Mouse (Mus musculus) left cerebral cortex, postnatal 4 days (tissue): ENCODE measurements around the gene Pakap. TPM values are rescaled to one million over a fixed set of nuclear protein-coding genes. Genes with fewer than 3 reads are reported as not detected.

Experiments
- DNase-seq: peaks from one replicate; pipeline ENCODE4 v3.0.0-alpha.2; 2022
- intact Hi-C: fragments of 180-260 bp; cut with DNase I; formaldehyde crosslinking; loops from one replicate; pipeline ENCODE4 v1.15.1; 2025
- total RNA-seq, 2 experiments: library from RNA; stranded (reverse); gene quantifications; 2 replicates each; pipeline ENCODE4 v1.2.3; 2021

Gene Pakap
- 10 to 100 TPM; 12.2 to 15.4 TPM for total RNA-seq

DNA sequence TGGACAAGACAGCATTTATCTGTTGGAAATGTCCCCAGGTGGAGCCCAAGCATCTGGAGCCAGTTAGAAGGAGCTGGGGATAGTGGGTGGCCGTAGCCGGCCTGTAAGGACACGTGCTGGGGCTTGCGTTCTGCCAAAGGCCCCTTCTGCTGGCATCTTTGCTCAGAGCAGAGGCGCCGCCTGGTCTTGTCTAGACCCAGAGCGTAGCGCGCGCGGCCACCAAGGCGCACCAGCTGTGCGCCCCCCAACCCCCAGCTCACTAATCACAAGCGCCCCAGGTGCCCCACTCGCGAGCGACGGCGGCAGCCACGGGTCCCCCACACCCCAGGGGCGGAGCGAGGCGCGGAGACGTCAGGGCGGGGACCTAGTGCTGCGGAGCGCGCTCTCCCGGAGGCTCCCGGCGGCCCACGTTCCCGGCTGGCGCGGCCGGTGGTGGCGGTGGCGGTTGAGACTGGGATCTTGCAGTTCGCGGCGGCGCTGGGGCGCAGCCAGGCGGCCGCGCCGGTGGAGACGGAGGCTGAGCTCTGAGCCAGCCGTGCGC lies at the start of gene Pakap:
TSS of gene Pakap (plus strand) at position 514 of the 541 bp plus-strand sequence.
- intact Hi-C loops, result no loop called here
- DNase-seq, result peak; percentile 64

DNA sequence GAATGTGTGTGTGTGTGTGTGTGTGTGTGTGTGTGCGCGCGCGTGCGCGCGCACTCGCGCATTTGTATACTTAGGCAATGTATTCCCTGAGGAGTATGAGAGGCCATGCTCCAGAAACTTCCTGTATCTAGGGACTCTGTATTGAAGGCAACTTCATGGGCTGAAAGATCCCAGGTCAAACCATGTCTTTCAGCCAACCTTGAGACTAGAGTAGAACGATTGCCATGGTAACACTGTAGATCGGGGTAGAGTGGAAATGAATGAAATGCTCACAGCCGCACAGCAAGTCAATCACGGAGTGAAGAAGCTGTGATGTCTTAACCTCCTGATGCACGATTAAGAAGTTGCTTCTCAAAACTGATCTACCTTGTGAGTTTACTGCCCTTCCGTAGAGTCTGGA lies 44.5 kb upstream of the Pakap start:
- intact Hi-C loops, result no loop called here
- no peak for DNase-seq

DNA sequence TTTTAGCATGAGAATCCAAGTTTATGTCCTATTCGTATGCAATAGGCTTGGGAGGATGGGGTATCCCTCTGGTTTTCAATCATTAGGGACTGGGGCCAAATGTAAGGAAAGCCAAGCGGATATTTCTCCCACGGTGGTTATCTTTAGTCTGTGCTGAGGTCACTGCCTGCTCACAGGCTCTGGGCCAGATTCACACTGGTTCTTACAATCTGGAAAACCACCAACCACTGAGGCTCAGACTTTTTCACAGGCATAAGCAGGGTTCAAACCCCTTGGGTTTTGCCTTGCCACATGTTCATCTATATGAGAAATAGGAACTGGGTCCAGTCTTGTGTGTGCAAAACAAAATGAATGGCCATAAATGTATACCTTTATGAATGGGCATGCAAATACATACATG lies 43.5 kb upstream of the Pakap start:
- peak; percentile 10 for DNase-seq
- intact Hi-C loops, result no loop called here

DNA sequence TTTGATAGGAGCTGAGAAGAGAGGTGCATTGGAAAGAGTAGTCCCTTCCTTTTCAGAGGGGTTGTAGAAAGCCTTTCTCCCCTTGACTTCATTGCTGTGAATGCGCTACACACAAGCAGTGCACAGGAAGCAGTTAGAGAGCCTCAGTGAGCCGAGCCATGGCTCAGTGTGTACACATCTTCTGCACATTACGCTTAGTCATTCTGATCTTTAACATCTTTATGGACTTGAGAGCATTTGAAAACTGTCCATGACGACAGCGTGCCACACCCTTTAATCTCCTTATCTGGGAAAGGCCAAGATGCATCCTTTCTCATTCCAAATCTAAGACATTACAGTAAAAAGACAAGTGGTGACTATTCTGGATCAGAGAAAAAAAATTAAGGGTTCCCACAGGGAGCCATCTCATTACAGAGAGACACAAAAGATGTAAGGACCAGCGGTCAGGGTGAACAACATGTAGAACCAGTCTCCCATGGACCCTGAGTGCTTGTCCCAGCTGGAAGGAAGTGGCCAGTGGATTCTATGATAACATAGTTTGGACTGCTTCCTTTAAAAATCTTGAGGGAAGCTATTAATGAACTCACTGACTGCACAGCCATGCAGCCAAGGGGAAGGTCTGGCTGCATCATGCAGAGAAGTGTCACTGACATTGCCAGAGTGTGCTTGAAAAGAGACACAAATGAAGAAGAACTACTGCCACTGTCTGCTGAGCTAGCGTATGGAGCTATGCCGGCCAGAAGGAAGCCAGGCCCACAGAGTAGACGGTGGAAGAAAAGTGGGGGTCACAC lies 42.6 kb upstream of the Pakap start:
- intact Hi-C loops, result no loop called here

DNA sequence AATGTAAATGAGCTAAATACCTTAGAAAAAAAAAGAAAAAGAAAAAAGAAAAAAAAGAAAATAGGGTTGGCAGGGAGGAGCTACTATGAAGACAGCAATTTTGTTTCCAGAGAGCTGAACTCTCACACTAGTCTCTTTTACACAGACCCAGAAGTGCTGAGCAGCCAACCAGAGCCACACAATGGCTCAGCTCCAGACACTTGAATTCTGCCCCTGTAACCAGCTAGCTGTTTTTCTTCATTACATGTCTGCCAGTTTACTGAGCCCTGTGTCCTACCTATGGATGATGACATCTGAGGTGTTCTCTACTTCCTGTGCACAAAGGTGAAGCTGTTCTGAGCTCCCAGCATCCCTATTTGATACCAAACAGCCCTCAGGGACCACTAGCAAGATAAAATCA lies 39.7 kb upstream of the Pakap start:
- intact Hi-C loops, result no loop called here
- DNase-seq, result no peak

More for the DNA sequence above, 42.6 kb upstream of the Pakap start:
- DNase-seq, result no peak

DNA sequence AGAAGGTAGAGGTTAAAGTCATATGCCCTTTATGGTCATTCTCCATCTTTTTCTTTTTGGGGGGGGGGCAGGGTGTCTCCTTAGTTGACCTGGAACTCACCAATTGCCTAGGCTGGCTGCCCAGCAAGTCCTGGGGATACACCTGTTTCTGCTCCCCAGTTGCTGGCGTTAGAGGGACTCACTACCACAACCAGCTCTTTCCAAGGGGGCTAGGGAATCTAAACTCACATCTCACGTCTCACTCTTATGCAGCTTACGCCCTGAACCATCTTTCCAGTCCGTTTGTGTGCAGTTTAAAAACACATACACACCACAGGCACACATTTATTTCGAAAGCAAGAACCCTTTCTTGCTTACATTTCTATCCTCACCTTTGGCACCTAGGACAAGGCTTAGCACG lies 34.3 kb upstream of the Pakap start:
- intact Hi-C loops, result no loop called here
- DNase-seq, result no peak

DNA sequence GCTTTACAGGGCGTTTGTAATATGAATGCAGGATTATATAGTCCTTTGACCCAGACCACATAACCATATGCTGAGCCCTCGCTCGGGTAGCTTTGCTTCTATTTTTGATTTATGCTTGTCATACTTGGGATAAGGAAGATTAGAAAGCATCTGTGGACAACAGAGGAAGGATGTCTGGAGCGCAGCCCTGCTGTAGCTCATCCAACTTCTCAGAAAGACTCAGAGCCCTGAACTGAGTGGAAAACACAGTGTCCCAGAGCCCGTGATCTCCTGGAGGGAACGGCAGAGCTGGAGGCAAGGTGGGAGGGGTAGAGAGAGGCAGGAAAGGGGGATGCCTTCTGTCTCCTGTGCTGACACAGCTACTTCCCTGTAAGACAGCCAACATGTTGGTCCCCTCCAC lies 33.7 kb upstream of the Pakap start:
- DNase-seq, result no peak
- intact Hi-C loops, result no loop called here

DNA sequence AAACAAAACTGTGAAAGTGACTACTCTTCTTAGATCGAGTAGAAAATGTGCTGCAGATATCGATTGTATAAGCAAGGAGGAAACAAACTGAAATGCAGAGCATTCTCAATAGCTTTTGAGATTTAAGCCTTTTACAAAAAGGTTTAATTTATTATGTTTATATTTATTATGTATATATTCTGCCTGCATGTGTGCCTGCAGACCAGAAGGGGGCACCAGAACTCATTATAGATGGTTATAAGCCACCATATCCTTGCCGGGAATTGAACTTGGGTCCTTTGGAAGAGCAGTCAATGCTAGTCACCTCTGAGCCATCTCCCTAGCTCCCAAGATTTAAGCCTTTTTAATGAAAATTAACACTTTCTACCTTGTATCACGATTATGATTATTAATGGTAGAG lies 32.9 kb upstream of the Pakap start:
- no peak for DNase-seq
- intact Hi-C loops, result no loop called here

DNA sequence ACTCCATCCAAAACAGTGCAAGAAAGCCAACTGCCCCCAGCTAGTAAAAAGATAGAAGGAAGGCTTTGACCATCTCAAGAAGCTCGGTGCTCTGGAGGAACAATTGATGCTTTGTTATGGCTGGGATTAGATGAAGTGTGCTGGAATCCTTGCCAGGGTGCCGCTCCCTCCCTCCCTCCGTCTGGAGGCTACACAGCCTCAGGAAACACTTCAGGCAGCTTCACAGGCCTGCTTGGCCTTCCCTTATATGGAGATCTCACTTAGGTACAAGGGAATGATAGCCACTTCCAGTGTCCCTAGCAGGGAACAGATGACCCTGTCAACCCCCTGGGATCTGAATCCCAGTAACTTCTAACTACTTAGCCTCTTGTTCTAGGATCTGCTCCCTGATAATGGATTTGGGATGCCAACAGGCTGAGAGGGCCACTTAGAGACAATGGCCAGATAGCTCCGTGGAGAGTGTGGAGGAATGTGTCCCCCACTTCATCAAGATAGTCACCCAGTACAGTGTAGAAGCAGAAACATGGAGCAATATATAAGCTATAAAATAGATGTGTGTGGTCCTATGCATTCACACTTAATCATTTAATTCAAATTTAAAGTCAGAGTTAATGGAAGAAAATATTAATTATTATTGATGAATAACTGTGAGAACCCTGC lies 29.8 kb upstream of the Pakap start:
- DNase-seq, result no peak

DNA sequence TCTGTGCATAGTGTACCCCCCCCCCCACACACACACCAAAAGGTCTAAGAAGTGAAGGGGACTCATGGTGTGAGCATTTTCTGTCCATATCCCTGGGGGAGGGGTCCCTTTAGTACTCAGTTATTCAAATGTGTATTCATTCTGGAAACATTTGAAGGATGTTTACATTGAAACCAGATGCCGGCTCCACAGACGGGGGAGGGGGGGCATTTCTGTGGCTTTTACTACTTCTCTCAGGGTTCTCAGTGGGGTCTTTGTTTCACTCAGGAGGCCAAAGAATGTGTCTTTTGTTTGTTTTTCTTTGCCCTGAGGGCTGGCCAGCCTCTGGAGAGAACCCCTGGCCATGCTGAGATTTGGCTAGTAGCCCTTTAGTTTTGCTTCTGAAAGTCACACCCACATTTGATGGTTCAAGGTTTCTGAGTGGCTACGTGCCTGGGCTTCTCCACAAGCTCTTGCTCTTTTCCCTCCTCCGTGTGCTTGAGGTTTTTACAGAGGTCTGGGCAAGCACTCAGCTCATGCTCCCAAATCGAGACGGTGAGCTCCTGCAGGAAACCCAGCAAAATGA lies 24.2 kb upstream of the Pakap start:
- DNase-seq, result peak; percentile 17
- intact Hi-C loops, result no loop called here

More for the DNA sequence above, 29.8 kb upstream of the Pakap start:
- intact Hi-C loops, result no loop called here

DNA sequence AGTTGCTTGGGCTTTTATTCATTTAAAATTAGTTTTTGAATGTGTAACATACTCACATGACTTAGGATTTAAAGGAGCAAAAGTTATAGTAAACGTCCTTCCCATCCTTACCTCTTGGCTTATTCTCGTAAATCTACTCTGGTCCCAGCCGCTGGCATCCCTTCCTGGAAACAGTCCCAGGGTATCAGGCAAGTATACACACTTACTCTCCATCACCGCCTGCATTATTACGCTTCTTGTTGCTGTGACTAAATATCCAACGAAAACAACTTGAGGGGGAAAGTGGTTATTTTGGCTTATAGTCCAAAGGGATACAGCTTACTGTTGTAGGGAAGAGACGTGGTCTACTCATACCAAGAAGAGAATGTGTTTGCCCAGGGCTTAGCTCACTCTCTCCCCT lies 20.2 kb upstream of the Pakap start:
- intact Hi-C loops, result no loop called here
- DNase-seq, result no peak

DNA sequence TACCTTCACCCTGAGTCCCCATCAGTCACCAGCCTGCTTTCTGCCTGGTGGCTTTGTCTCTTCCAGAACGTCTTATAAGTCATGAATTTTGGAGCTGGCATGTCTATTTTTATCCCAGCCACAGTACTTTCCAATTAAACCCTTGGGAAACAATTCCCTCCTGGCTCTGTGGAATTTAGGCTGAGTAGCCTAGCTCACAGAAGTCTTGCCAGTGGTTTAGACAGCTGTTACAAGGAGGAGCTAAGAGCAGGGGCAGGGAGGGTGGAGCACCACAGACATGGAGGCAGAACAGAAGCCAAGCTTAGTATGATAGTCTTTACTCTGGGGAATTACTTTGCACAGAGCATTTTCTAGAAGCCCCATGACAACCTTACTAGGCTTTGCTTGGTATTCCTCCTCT lies 17.8 kb upstream of the Pakap start:
- intact Hi-C loops, result no loop called here
- no peak for DNase-seq

DNA sequence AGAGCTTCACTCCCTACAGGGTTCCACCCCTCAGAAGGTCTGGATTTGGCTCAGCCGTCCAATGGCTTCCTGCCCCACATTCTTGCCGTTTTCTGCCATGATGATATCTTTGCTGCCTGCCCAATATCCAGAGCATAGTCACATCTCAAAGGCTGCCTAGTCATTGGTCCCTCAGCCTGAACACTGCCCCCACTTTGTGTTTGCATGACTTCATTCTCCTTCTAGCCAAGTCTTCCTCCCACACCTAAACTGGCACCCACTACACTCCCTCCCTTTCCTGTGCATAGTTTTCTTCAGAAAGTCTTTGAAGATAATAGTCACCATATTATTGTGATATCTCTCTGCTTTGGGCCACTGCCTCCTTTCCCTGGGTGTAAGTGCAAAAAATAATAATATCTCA lies 10.9 kb upstream of the Pakap start:
- DNase-seq, result no peak
- intact Hi-C loops, result no loop called here

DNA sequence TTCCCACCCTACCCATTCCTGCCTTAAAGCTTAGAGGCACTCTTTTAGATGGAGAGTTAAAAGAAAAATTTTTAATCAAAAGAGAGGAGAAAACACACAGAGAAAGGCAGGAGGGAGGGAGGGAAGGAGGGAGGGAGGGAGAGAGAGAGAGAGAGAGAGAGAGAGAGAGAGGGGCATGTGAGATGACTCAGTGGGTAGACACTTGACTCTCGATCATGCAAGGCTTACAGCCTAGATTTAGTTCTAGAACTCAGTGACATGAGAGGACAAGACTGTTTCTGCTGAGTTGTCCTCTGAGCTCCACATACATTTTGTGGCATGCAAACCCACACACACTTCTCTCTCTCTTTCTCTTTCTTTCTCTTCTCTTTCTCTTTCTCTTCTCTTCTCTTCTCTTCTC lies 8.5 kb upstream of the Pakap start:
- intact Hi-C loops, result no loop called here
- no peak for DNase-seq

DNA sequence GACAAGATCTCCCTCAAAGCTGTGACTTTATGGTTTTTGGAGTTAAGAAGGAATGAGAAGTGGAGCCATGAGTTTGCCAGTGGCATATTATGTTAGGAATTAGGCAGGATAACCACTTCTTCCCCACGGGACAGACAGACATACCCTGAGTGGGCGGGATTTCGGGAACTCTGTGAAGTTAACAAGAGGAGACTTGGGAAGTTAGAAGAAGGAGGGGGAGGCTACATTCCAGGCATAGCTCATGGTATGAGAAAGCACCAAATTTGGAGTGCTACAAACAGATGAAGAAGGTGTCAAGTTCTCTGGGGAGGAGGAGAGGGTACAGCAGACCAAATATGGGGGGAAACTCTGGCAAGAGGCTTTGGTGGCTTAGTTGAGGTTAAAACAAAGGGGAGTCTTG lies 8.0 kb upstream of the Pakap start:
- intact Hi-C loops, result no loop called here

DNA sequence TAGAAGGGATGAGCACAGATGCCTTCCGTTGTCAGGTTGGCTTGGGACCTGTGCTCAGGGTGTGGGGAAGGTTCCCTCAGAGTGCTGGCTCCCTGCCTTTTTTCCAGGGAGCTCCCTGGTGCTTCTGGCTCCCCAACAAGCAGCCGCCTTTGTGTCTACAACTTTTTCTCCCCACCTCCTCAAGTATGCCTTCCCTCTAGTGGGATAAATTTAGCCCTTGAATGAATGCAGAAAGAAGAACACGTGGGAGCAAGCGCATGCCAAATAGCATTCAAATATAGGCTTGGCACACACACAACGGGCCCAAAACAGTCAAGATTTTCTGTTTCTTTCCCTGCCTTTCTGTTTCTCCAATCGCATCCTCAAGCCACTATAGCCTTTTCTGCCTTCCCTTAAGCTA lies 6.9 kb upstream of the Pakap start:
- no peak for DNase-seq
- intact Hi-C loops, result no loop called here

More for the DNA sequence above, 8.0 kb upstream of the Pakap start:
- DNase-seq, result no peak

DNA sequence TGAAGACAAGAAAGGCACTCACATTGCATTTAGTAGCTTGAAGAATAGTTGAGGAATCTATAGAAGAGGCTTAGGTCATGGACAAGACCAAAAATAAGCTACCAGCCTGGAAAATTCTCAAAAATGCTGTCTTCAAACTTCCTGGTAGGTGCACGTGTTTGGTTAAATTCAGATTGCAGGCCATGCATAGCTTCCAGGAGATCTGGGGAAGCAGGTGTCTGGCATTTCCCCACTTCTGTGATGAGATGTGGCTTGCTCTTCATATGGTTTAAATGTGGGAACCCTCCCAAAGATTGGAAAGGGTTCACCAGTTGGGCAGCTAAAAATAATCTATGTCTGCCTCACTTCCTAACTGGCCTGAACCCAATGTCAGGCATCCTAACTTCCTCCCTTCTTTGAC lies 2.7 kb upstream of the Pakap start:
- intact Hi-C loops, result no loop called here
- DNase-seq, result no peak

DNA sequence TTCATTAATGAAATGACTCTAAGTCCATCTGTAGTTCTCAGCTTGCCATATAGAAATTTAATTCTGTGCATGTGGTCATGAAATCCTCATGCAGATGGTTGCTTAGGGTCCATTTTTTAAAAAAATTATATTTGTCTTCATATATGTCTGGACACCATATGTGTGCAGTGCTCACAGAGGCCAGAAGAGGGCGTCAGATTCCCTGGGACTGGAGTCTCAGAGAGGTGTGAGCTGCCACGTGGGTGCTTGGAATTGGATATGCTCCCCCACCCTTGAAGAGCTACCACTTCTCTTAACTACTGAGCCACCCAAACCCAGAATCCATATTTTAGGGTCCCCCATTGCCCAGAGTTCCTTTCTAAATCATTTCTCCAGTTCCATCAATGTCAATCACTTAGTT lies 2.2 kb upstream of the Pakap start:
- intact Hi-C loops, result no loop called here
- no peak for DNase-seq

DNA sequence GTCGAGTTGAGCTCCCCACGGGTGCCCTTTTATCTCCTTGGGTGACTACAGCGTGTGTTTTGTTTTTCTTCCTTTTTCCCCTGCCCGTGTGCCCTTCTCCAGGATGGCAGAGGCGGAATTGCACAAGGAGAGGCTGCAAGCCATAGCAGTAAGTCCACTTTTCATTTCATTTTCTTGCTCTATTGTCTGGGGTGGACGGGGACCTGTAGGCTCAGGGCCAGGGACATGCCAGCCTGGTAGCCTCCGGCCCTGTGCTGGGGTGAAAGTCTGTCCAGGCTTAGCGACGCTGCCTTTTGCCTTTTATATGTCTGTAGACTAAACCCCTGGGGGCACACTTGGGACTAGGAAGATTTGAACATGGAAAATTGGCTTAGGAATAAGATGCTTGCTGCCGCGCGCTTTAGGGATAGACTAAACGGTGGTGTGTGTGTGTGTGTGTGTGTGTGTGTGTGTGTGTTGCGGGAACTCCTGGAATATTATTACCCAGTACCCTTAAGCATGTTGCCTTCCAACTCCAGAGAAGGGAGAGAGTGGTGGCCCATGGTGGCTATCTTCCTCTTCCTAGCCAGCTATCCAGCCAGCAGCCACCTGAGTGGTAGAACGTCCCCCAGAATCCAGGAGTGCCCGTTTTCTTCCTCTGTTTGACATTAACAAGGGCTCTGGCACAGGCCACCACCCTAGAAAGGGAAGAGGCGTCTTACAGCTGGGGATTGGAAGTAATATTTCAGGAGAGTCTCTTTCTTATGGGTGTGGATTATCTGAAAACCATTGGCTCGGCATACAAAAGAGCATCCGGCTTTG lies 489 bp downstream of the Pakap start:
- intact Hi-C loops, result no loop called here
- no peak for DNase-seq

DNA sequence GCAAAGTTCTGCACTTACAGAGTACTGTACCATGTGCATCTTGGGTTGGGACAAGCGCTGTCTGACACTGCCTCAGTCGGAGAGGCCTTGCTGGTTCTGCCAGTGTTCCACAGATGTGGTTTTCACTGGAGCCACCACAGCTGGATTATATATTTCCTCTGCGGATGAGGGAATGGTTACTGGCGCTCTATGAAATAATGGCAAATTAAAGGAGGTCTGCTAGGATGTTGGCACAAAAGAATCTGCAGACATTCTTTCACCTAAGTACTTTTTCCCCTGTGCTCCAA lies 1.0 kb downstream of the Pakap start:
- no peak for DNase-seq
- intact Hi-C loops, result no loop called here

DNA sequence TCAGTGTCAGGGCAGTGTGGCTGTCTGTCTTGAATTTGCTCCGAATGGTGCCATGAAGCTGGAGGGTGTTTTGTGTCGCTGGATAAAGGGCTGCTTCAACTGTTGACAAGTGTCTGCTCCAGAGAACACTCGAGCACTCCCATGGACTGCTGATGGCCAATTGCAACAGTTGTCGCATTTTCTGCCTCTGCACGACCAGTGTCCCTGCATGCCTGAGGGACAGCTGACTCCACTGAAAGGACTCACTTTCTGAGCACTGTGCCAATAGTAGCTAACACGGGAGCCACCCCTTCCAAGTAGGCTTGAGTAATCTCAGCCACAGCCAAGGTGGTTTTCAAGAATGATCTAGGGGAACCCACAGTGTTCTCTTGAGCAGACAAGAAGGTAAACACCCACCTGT lies 1.7 kb downstream of the Pakap start:
- intact Hi-C loops, result no loop called here
- no peak for DNase-seq
